Mouse (Mus musculus) G1E-ER4 (cell line): ENCODE measurements around the gene Vps13a. TPM values are rescaled to one million over a fixed set of nuclear protein-coding genes. Genes with fewer than 3 reads are reported as not detected.

Source experiments
- GATA1 ChIP-seq: IDR thresholded peaks from one replicate; pipeline ENCODE4 v1.8.0; 2012; ENCODE audit warnings: low read length, inconsistent platforms
- polyA plus RNA-seq: library from polyadenylated mRNA; stranded (reverse); fragments of >175 nt; gene quantifications from 2 replicates; pipeline ENCODE4 v1.2.3, GENCODE M21; 2012

Vps13a gene
- 4.2 and 7.6 TPM in 2 replicates for polyA plus RNA-seq

GRCm38 (mm10) chr19:16780790-16781384 is at the start of gene Vps13a:
TSS of gene Vps13a (minus strand) at chr19:16780933.
- no peak for TF ChIP-seq GATA1

GRCm38 (mm10) chr19:16827657-16828056 is 46.9 kb upstream of the Vps13a start:
- no peak for TF ChIP-seq GATA1

GRCm38 (mm10) chr19:16825228-16825627 is 44.5 kb upstream of the Vps13a start:
- no peak for TF ChIP-seq GATA1

- peak; percentile 36 for TF ChIP-seq GATA1
Measured at GRCm38 (mm10) chr19:16814848-16815247, 34.1 kb upstream of the Vps13a start.

- no peak for TF ChIP-seq GATA1
Measured at GRCm38 (mm10) chr19:16813306-16813705, 32.6 kb upstream of the Vps13a start.

- TF ChIP-seq GATA1, result peak; percentile 76
Measured at GRCm38 (mm10) chr19:16812072-16812608, 31.4 kb upstream of the Vps13a start.

- TF ChIP-seq GATA1, result no peak
Measured at GRCm38 (mm10) chr19:16805102-16805501, 24.4 kb upstream of the Vps13a start.

GRCm38 (mm10) chr19:16804578-16804977 is 23.8 kb upstream of the Vps13a start:
- TF ChIP-seq GATA1, result no peak

GRCm38 (mm10) chr19:16802707-16803106 is 22.0 kb upstream of the Vps13a start:
- no peak for TF ChIP-seq GATA1

- TF ChIP-seq GATA1, result no peak
Measured at GRCm38 (mm10) chr19:16802123-16802522, 21.4 kb upstream of the Vps13a start.

GRCm38 (mm10) chr19:16797923-16798322 is 17.2 kb upstream of the Vps13a start:
- no peak for TF ChIP-seq GATA1

GRCm38 (mm10) chr19:16789930-16790329 is 9.2 kb upstream of the Vps13a start:
- TF ChIP-seq GATA1, result no peak

- TF ChIP-seq GATA1, result no peak
Measured at GRCm38 (mm10) chr19:16784879-16785278, 4.1 kb upstream of the Vps13a start.

GRCm38 (mm10) chr19:16781406-16782019 is 780 bp upstream of the Vps13a start:
- no peak for TF ChIP-seq GATA1

- TF ChIP-seq GATA1, result no peak
Measured at GRCm38 (mm10) chr19:16780251-16780783, 416 bp downstream of the Vps13a start.

GRCm38 (mm10) chr19:16779786-16780185 is 947 bp downstream of the Vps13a start:
- TF ChIP-seq GATA1, result no peak

- TF ChIP-seq GATA1, result no peak
Measured at GRCm38 (mm10) chr19:16779281-16779680, 1.5 kb downstream of the Vps13a start.
